Mouse (Mus musculus) spleen, adult 2 months (tissue): ENCODE measurements around the gene Rps27.

Experiments
- CTCF ChIP-seq: fragments of 200-500 bp; IDR thresholded peaks from 2 replicates; pipeline ENCODE4 v1.5.1; 2011; ENCODE audit warnings: mild to moderate bottlenecking, inconsistent platforms; ENCODE audit not compliant: insufficient read depth, insufficient read length, insufficient replicate concordance; ENCODE audit errors: extremely low read depth
- POLR2A ChIP-seq: fragments of 200-500 bp; IDR thresholded peaks from 2 replicates; pipeline ENCODE4 v1.6.1; 2011; ENCODE audit warnings: low read depth, low read length, inconsistent platforms

DNA sequence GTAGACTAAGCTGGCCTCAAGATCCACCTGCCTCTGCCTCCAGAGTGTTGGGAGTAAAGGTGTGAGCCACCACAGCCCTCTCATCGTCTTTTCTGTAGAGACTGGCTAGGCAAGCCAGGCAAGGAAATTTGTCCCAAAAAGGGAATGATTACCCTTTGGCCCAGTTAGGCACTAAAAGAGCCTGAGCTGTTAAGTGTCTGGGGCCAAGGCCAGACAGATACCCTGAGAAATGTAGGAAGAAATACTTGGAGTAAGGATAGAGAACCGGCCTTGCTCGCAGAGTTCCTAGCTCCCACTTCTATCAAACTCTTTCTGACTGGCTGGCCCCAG, 34.1 kb upstream of the Rps27 start:
- TF ChIP-seq POLR2A: no peak
- no peak for TF ChIP-seq CTCF
